Mouse (Mus musculus): Measurements from ENCODE around the gene En2. TPM values are rescaled to one million over a fixed set of nuclear protein-coding genes. Genes with fewer than 3 reads are reported as not detected.

The En2 gene
- polyA plus RNA-seq, 1 experiment from 2014 or later = not detected

DNA sequence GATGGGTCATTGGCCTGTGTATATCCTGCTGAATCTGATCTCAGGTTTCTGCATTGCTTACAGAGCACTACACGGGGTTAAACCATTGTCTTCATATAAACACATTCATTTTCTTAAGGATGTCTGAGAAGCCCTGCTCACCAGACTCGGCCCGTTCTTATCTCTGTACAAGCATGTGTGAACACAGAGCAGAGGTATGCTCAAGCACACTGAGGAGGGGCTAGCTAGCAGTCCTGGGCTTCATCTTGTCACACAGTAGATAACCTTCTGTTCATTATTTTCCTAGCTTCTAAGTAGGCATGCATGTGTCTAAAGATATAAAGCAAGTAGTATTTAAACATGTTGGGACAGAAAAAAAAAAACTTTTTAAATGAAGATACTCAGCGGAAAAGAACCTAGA lies 41.0 kb downstream of the En2 start:
- DNase-seq (ENCODE audit: low spot score) = peak; percentile 69
- H3K36me3 ChIP-seq = no peaks in the 10 kb centered on the region
- H3K4me3 ChIP-seq = no peak overlapping the region
- H3K27me3 ChIP-seq (ENCODE audit: insufficient read depth, poor library complexity, severe bottlenecking) = peaks cover 97% of the 10 kb centered on the region
- WGBS = 33% methylated on average over 4 of the region's 4 CpGs
- peaks cover 8% of the 10 kb centered on the region; the same call in 1 of the 2 replicates for H3K4me1 ChIP-seq
- H3K9me3 ChIP-seq = no peaks in the 10 kb centered on the region
- H3K27ac ChIP-seq = no peak overlapping the region

DNA sequence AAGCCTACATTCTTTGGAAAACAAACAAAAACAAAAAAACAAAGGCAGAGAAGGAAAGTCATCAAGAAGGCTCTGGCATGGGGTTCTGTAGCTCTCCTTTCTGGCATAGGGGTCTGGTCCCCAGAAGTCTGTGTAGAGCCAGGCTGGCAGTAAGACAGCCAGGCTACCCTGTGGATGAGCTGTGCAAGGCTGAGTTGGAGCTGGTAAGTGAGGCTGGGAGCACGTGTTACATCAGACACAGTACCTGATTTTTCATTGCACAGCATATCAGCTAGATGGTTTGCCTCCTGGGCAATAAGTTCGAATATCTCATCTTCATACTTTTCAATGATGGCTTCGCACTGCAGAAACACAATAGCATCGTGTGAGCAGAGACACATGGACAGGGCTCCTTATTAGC lies 41.5 kb downstream of the En2 start:
- DNase-seq (ENCODE audit: low spot score) = peak; percentile 14
- H3K4me1 ChIP-seq = peaks cover 8% of the 10 kb centered on the region; the same call in 1 of the 2 replicates

DNA sequence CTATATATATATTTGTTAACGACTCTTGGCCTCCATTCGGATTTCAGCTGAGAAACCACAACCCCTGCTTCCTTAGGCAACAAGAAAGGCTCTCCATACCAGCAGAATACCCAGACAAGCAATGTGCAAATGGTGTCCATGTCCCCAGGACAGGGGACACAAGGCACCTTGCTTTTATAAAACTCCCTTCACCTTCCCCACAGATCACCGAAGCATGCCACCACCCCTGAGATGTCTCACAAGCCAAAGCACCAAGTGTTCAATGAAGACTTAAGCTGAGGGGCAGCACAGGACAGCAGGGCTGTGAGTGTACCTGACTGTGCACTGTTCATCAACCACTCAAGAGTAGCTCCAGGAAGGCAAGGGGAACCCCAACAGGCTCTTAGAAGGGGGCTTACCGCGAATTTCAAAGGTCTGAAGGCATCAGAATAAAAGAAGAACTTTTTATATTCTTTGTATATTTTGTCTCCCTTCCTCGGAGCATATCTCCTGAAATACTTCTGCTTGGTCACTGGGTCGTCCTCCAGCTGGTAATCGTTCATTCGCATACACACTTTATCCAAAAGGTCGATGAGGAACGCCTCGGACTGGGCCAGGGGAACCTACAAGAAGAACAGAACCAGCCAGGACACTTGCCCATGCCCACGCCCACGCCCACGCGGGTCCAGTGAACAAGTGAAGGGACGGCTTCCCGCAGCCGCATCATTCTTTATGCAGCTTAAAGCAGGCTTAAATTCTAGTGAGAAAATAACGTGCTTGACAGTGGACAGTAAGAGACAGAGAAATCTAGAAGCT lies 43.4 kb downstream of the En2 start:
- DNase-seq (ENCODE audit: low spot score) = peak; percentile 58
- WGBS = 14% methylated on average over 20 of the region's 20 CpGs

More for the DNA sequence above, 41.5 kb downstream of the En2 start:
- Histone ChIP-seq H3K4me3 (no peak overlapping the region), H3K9me3 (no peaks in the 10 kb centered on the region), H3K36me3 (no peaks in the 10 kb centered on the region), H3K27ac (no peak overlapping the region), H3K27me3 (ENCODE audit: insufficient read depth, poor library complexity, severe bottlenecking) (peaks cover 98% of the 10 kb centered on the region)
- 65% methylated on average over 4 of the region's 4 CpGs for WGBS

GRCm38 (mm10) chr5:28209549-28210431 lies 44.3 kb downstream of the En2 start:
- WGBS = under 1% methylated on average over 80 of the region's 80 CpGs
- Histone ChIP-seq H3K4me1 (peaks cover 8% of the 10 kb centered on the region; the same call in 1 of the 2 replicates), H3K4me3 (peak overlapping the region; percentile 58), H3K9me3 (no peaks in the 10 kb centered on the region), H3K36me3 (no peaks in the 10 kb centered on the region), H3K27me3 (ENCODE audit: insufficient read depth, poor library complexity, severe bottlenecking) (peaks cover 98% of the 10 kb centered on the region), H3K27ac (no peak overlapping the region)
- DNase-seq (ENCODE audit: low spot score) = peak; percentile 73

More for the DNA sequence above, 43.4 kb downstream of the En2 start:
- H3K9me3 ChIP-seq = no peaks in the 10 kb centered on the region
- H3K27me3 ChIP-seq (ENCODE audit: insufficient read depth, poor library complexity, severe bottlenecking) = peaks cover 98% of the 10 kb centered on the region
- H3K4me1 ChIP-seq = peaks cover 8% of the 10 kb centered on the region; the same call in 1 of the 2 replicates
- no peak overlapping the region for H3K27ac ChIP-seq
- no peaks in the 10 kb centered on the region for H3K36me3 ChIP-seq
- H3K4me3 ChIP-seq = peak overlapping the region; percentile 58; the same call in 1 of the 2 replicates

- Histone ChIP-seq H3K27ac (no peak overlapping the region), H3K36me3 (no peaks in the 10 kb centered on the region), H3K4me1 (peaks cover 8% of the 10 kb centered on the region; the same call in 1 of the 2 replicates), H3K27me3 (ENCODE audit: insufficient read depth, poor library complexity, severe bottlenecking) (peaks cover 97% of the 10 kb centered on the region), H3K9me3 (no peaks in the 10 kb centered on the region), H3K4me3 (no peak overlapping the region)
- peak; percentile 56 for DNase-seq (ENCODE audit: low spot score)
- WGBS = 3% methylated on average over 29 of the region's 29 CpGs
These were observed 45.4 kb downstream of the En2 start for GRCm38 (mm10) chr5:28210591-28211550.

GRCm38 (mm10) chr5:28211651-28212310 lies 46.3 kb downstream of the En2 start:
- Histone ChIP-seq H3K4me3 (no peak overlapping the region), H3K4me1 (peaks cover 8% of the 10 kb centered on the region; the same call in 1 of the 2 replicates), H3K27me3 (ENCODE audit: insufficient read depth, poor library complexity, severe bottlenecking) (peaks cover 97% of the 10 kb centered on the region), H3K27ac (no peak overlapping the region), H3K36me3 (no peaks in the 10 kb centered on the region), H3K9me3 (no peaks in the 10 kb centered on the region)
- DNase-seq (ENCODE audit: low spot score) = peak; percentile 48
- WGBS = 4% methylated on average over 15 of the region's 15 CpGs

- peak; percentile 3 for DNase-seq (ENCODE audit: low spot score)
- WGBS = 57% methylated on average over 2 of the region's 2 CpGs
- H3K36me3 ChIP-seq = no peaks in the 10 kb centered on the region
- H3K27me3 ChIP-seq (ENCODE audit: insufficient read depth, poor library complexity, severe bottlenecking) = peaks cover 90% of the 10 kb centered on the region
- no peak overlapping the region for H3K4me3 ChIP-seq
- H3K4me1 ChIP-seq = peaks cover 8% of the 10 kb centered on the region; the same call in 1 of the 2 replicates
- H3K27ac ChIP-seq = no peak overlapping the region
- no peaks in the 10 kb centered on the region for H3K9me3 ChIP-seq
These were observed 47.9 kb downstream of the En2 start for GRCm38 (mm10) chr5:28213441-28213840.

GRCm38 (mm10) chr5:28219596-28219995 lies 54.1 kb downstream of the En2 start:
- DNase-seq (ENCODE audit: low spot score) = peak; percentile 62
- no peak overlapping the region for H3K4me3 ChIP-seq
- H3K9me3 ChIP-seq = no peaks in the 10 kb centered on the region
- H3K36me3 ChIP-seq = no peaks in the 10 kb centered on the region
- WGBS = 96% methylated on average over 1 of the region's 1 CpGs
- peaks cover 31% of the 10 kb centered on the region for H3K27me3 ChIP-seq (ENCODE audit: insufficient read depth, poor library complexity, severe bottlenecking)
- H3K27ac ChIP-seq = no peak overlapping the region
- H3K4me1 ChIP-seq = no peaks in the 10 kb centered on the region

Other genes with a start within 250 kb of the En2 start
- gene Insig1, start 94.3 kb upstream of the En2 start, polyA plus RNA-seq (2016; fragmentation: Nextera tagmentation; extraction: Ambion mirVana) = 38.7 and 39.6 TPM in 2 replicates
- 0.44 TPM in 1 of 2 replicates, not detected in the other for gene Cnpy1, start 80.1 kb downstream of the En2 start, polyA plus RNA-seq (2016; fragmentation: Nextera tagmentation; extraction: Ambion mirVana)
- gene Rbm33, start 151.4 kb downstream of the En2 start, polyA plus RNA-seq (2016; fragmentation: Nextera tagmentation; extraction: Ambion mirVana) = 9.6 and 9.9 TPM in 2 replicates

All from heart, embryonic 10.5 days (tissue).